Mouse (Mus musculus) cerebellum, adult 2 months (tissue): Measurements from ENCODE around the gene Rhpn2.

Experiments
- CTCF ChIP-seq: fragments of 200-500 bp; IDR thresholded peaks from 2 replicates; pipeline ENCODE4 v1.5.1; 2011; ENCODE audit warnings: low read depth, mild to moderate bottlenecking, control low read depth, low read length, moderate library complexity, borderline replicate concordance; ENCODE audit not compliant: insufficient read depth
- POLR2A ChIP-seq: fragments of 200-500 bp; IDR thresholded peaks from 2 replicates; pipeline ENCODE4 v1.6.1; 2011; ENCODE audit warnings: low read length, control low read depth, borderline replicate concordance; ENCODE audit not compliant: insufficient read depth

DNA sequence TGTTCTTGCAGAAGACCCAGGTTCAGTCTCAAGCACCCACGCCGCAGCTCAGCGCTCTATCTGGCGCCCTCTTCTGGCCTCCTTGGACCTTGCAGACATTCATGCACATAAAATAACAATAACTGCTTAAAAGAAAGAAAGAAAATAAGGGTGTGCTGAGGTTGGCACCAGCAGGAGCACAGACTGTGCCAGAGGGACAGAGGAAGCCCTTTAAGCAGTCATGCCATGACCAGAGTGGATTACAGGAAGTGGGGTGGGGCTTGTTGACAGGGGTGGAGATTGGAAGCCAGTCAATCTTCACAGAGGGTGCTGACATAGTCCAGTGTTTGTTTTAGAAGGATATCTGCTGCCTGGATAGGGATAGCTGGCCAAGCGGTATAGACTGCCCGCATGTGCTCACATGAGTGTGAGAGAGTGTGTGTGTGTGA, 52.6 kb downstream of the Rhpn2 start:
- TF ChIP-seq CTCF: 0 out of 2 replicates have a peak, but pooled peaks have one; percentile 15
- TF ChIP-seq POLR2A: no peak
